In genomic region chr17:37047332-37047976, GRCm38 (mm10) we compare ENCODE assay signal across 10 mouse cellular contexts. TPM values are rescaled to one million over a fixed set of nuclear protein-coding genes. Genes with fewer than 3 reads are reported as not detected.
A peak's percentile ranks its signal among the peaks of the same experiment; 100 is the strongest.
DNase-seq lines count a peak whose midpoint lies in the region; ATAC-seq and TF ChIP-seq lines count a peak whose summit lies in the region.
"Had no signal": no experiment of that assay in that cellular context is flagged by ENCODE, and none has a peak within 500 bp of the region (broad histone marks: within the 10 kb centered on the region; RNA-seq: fewer than 3 reads in every experiment).

No protein-coding gene starts in this region.

- H3K4me2 ChIP-seq in hindbrain, embryonic 14.5 days (replicated peaks), result peak overlapping the region; percentile 89
- peak overlapping the region; percentile 88 for H3K4me2 ChIP-seq in neural tube, embryonic 13.5 days

- 15% methylated on average over 19 of the region's 19 CpGs for WGBS in hindbrain, embryonic 14.5 days
- WGBS in neural tube, embryonic 13.5 days, result 16% methylated on average over 19 of the region's 19 CpGs

- TF ChIP-seq CTCF in left cerebral cortex, adult 2 months (IDR thresholded peaks at IDR 0.05), result no peak

- DNase-seq in left cerebral cortex, adult 2 months (ENCODE audit: extremely low spot score in 1 of 2, low spot score in 2 of 2), result no peak
- DNase-seq in left cerebral cortex, adult 9 months (ENCODE audit: low spot score in 2 of 2), result no peak
- DNase-seq in cerebellum, adult 9-10 months, result peak; percentile 72
- no peak for DNase-seq in hindbrain, embryonic 14.5 days (ENCODE audit: low spot score)
- no peak for DNase-seq in frontal cortex, postnatal 10 days (ENCODE audit: low spot score in 2 of 2)
- no peak for DNase-seq in Muller cell, postnatal 12 days (ENCODE audit: inconsistent ontology term)

- H3K4me1 ChIP-seq in hindbrain, embryonic 14.5 days (replicated peaks; ENCODE audit: control insufficient read depth, insufficient read depth, low read length), result peaks cover 48% of the 10 kb centered on the region
- H3K4me1 ChIP-seq in neural tube, embryonic 13.5 days (replicated peaks), result peaks cover 62% of the 10 kb centered on the region

- no peaks in the 10 kb centered on the region for H3K27me3 ChIP-seq in hindbrain, embryonic 14.5 days (ENCODE audit: control insufficient read depth, insufficient read depth, low read length)
- peaks cover 5% of the 10 kb centered on the region; the same call in 1 of the 2 replicates for H3K27me3 ChIP-seq in neural tube, embryonic 13.5 days

- peak overlapping the region; percentile 99 for H3K9ac ChIP-seq in hindbrain, embryonic 14.5 days
- peak overlapping the region; percentile 98 for H3K9ac ChIP-seq in neural tube, embryonic 13.5 days

- intact Hi-C loops in left cerebral cortex, adult 2 months (cut with DNase I), result loop anchor here (1.0 to 10.0 kb wide), 6 partner anchors 51 to 773 kb away; partner anchors contain the start of genes Trim26, Trim39, Znrd1 and Znrd1as

- no peak for ATAC-seq in hindbrain, embryonic 14.5 days (ENCODE audit: low FRiP score)
- ATAC-seq in neural tube, embryonic 13.5 days (ENCODE audit: low read depth), result no peak
- no peak for ATAC-seq in frontal cortex, adult (ENCODE audit: low TSS enrichment)

- H3K9me3 ChIP-seq in hindbrain, embryonic 14.5 days (ENCODE audit: control insufficient read depth, low read length), result no peaks in the 10 kb centered on the region
- no peaks in the 10 kb centered on the region for H3K9me3 ChIP-seq in neural tube, embryonic 13.5 days

- H3K4me3 ChIP-seq in left cerebral cortex, adult 2 months, result peak overlapping the region; percentile 83
- H3K4me3 ChIP-seq in hindbrain, embryonic 14.5 days (replicated peaks; ENCODE audit: low read length), result peak overlapping the region; percentile 96
- peak overlapping the region; percentile 80 for H3K4me3 ChIP-seq in neural tube, embryonic 13.5 days

- H3K27ac ChIP-seq in left cerebral cortex, adult 2 months, result peak overlapping the region; percentile 97; the same call in 1 of the 2 replicates
- peak overlapping the region; percentile 97 for H3K27ac ChIP-seq in hindbrain, embryonic 14.5 days
- H3K27ac ChIP-seq in neural tube, embryonic 13.5 days (replicated peaks), result peak overlapping the region; percentile 94

- no peaks in the 10 kb centered on the region; the same call in 1 of the 2 replicates for H3K36me3 ChIP-seq in hindbrain, embryonic 14.5 days (replicated peaks; ENCODE audit: control insufficient read depth, insufficient read depth)
- H3K36me3 ChIP-seq in neural tube, embryonic 13.5 days, result 0 out of 2 replicates have a peak, but pooled peaks cover 2% of the 10 kb centered on the region

RNA-seq across cellular contexts. Expression of gene Gabbr1, which starts 1.7 kb away (rescaled TPM):
- 100 to 1,000 TPM; 687 to 720 TPM for total RNA-seq in left cerebral cortex, adult 2 months (2021)
- polyA plus RNA-seq in hindbrain, embryonic 14.5 days (2014; fragmentation: Nextera tagmentation; extraction: Ambion mirVana), result 114 and 117 TPM in 2 replicates
- polyA plus RNA-seq in neural tube, embryonic 13.5 days (2015; fragmentation: Nextera tagmentation; extraction: Ambion mirVana), result 56.2 and 57.0 TPM in 2 replicates

RNA-seq across cellular contexts. Expression of gene Mog, which starts 24.3 kb away (rescaled TPM):
- 10 to 100 TPM; 29.1 to 29.2 TPM for total RNA-seq in left cerebral cortex, adult 2 months (2021)
- 2.2 and 3.1 TPM in 2 replicates for polyA plus RNA-seq in hindbrain, embryonic 14.5 days (2014; fragmentation: Nextera tagmentation; extraction: Ambion mirVana)
- polyA plus RNA-seq in neural tube, embryonic 13.5 days (2015; fragmentation: Nextera tagmentation; extraction: Ambion mirVana), result 1.2 and 1.7 TPM in 2 replicates
- polyA plus RNA-seq: brain, embryonic 14.5 days; liver, embryonic 16.5 days had no signal

RNA-seq across cellular contexts. Expression of gene Olfr90, which starts 40.8 kb away (rescaled TPM):
- total RNA-seq in left cerebral cortex, adult 2 months (2021), result under 1 TPM in 1 of 2 experiments, not detected in 1; 0.12 TPM
- not detected in 2 replicates for polyA plus RNA-seq in hindbrain, embryonic 14.5 days (2014; fragmentation: Nextera tagmentation; extraction: Ambion mirVana)
- not detected in 2 replicates for polyA plus RNA-seq in neural tube, embryonic 13.5 days (2015; fragmentation: Nextera tagmentation; extraction: Ambion mirVana)
- polyA plus RNA-seq: brain, embryonic 14.5 days; liver, embryonic 16.5 days had no signal

RNA-seq across cellular contexts. Expression of gene Zfp57, which starts 46.5 kb away (rescaled TPM):
- total RNA-seq in left cerebral cortex, adult 2 months (2021), result 10 to 100 TPM; 16.7 to 17.8 TPM
- 225 and 236 TPM in 2 replicates for polyA plus RNA-seq in hindbrain, embryonic 14.5 days (2014; fragmentation: Nextera tagmentation; extraction: Ambion mirVana)
- 241 and 262 TPM in 2 replicates for polyA plus RNA-seq in neural tube, embryonic 13.5 days (2015; fragmentation: Nextera tagmentation; extraction: Ambion mirVana)

RNA-seq across cellular contexts. Expression of gene Olfr91, which starts 50.6 kb away (rescaled TPM):
- not detected for total RNA-seq in left cerebral cortex, adult 2 months (2021)
- not detected in 2 replicates for polyA plus RNA-seq in hindbrain, embryonic 14.5 days (2014; fragmentation: Nextera tagmentation; extraction: Ambion mirVana)
- not detected in 2 replicates for polyA plus RNA-seq in neural tube, embryonic 13.5 days (2015; fragmentation: Nextera tagmentation; extraction: Ambion mirVana)
- polyA plus RNA-seq: brain, embryonic 14.5 days; liver, embryonic 16.5 days had no signal
